Mouse (Mus musculus) megakaryocyte, embryonic 14.5 days (primary cell): ENCODE results near the gene Macc1.

Experiments used
- FLI1 ChIP-seq: IDR thresholded peaks from 2 replicates; pipeline ENCODE4 v1.6.1; 2012; ENCODE audit warnings: low read length, inconsistent platforms, mixed read lengths
- GATA1 ChIP-seq: IDR thresholded peaks from 3 replicates; pipeline ENCODE4 v1.6.1; 2012; ENCODE audit warnings: mixed read lengths, low read length, inconsistent platforms, borderline replicate concordance

DNA sequence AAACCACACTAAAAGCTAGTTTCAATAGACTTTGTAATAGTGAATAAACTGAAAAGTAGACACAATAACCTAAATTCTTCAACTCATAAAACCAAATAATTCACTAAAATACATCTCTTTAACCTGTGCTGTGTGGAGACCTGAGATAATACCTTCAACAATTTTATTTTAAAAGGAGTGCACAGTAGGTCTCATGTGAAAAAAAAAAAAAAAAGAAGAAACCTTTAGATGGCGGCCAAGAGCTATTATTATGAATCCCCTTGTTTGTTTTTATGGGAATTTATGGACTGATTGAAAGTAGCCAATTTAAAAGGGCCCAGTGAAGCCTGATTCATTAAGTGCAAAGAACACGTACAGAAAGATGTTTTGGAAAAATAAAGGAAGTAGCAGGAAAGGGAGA lies 44.0 kb upstream of the Macc1 start:
- TF ChIP-seq GATA1 = no peak
- TF ChIP-seq FLI1 = no peak
